Mouse (Mus musculus) lung, postnatal 14 days (tissue): ENCODE measurements around the gene Plcxd1.
A peak's percentile ranks its signal among the peaks of the same experiment; 100 is the strongest.
"Not testable (repeated sequence)": the region's sequence is repeated elsewhere in the genome, so short reads cannot be mapped to it uniquely, and the experiment has no call there.

ENCODE experiments used
- DNase-seq: peaks from one replicate; pipeline ENCODE4 v3.0.0; 2021

Gene Plcxd1

DNA sequence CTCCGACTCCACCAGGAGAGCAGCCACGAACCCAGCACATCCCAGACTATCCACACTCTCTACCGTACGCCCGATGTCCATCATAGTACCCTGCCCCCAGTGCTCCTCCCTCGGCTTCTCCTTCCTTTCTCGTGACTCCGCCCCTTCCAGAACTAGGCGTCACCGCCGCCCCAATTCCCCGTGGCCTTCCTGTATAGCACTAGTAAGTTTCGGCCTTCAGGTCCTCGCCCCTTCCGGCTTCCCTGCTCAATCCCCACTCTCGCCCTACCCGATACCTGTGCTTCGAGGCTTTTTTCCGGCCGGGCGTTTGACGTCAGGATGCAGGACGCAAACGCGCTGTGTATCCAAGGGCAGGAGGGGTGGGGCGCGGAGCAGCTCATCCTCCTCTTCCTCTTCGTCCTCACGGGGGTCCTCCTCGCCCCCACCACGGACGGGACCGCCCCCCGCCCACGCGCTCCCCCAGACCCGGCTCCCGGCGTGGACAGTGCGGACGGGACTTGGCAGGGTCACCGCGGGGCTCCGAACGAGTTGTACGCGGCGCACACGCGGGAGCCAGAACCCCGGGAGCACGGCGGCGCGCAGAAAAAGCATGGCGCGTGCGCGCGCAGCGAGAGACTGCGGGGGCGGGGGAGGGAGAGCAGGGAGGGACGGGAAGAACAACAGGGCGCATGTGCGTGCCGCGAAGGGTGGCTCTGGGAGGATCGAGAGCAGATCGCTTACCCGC lies 8.0 kb downstream of the Plcxd1 start, which contains the start of gene Gtpbp6:
Gtpbp6 (minus strand) TSS at position 617 of the 724 bp plus-strand sequence.
- DNase-seq, result peak; percentile 97

DNA sequence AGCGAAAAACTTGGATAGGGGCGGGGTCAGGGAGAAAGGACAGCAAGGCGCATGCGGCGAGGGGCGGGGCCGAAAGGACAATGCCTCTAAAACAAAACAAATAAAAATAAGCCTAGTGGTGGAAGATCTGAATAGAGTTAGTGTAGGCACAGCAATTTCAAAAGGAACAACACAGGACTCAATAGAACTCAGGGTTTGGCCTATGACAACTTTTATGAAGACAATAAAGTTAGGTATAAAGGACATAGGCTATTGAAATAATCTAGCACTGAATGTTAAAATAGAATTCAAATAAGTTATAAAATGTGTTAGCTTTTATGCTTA lies 8.5 kb downstream of the Plcxd1 start:
- DNase-seq, result no peak

DNA sequence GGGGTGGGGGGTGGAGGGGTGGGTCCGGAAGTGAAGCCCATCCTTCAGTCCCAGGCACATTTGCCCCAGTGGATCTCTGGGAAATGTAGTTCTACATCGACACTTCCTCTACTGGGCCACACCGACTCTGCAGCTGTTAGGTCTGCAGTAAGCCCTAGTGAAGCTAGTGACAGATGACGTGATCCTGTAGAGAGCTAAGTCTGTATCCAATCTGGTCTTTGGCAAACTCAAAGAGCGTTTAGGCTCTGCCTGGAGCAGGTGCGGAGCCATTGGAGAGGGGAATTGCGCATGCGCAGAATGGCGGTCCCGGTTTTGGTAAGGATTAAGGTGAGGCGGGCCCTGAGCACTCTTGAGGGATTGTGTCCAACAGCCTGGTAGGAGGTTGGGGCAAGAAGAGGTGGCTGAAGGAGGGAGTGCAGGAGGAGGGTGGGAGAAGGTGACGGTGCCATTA lies 10.2 kb downstream of the Plcxd1 start, which contains the start of gene Zfp605:
Zfp605 (plus strand) TSS at position 102 of the 451 bp plus-strand sequence.
- peak; percentile 90 for DNase-seq

DNA sequence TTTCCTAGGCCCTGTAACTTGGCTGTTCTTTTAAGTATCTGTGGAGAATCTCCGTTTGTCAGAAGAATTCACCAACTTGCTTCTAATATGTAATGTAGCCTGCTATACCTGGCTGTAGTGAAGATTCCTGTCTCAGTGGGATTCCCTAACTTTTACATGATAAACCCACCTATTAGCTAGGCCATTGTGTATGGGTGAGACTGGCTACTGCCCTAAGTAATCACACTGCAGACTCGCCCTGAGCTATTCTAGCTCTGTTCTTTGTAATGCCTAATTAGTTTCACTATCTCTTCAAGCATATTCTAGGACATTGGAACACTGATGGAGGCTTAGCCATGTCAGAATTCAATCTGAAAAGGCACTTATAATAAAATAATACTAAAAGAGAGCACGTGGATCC lies 22.6 kb downstream of the Plcxd1 start:
- DNase-seq, result not testable (repeated sequence)

DNA sequence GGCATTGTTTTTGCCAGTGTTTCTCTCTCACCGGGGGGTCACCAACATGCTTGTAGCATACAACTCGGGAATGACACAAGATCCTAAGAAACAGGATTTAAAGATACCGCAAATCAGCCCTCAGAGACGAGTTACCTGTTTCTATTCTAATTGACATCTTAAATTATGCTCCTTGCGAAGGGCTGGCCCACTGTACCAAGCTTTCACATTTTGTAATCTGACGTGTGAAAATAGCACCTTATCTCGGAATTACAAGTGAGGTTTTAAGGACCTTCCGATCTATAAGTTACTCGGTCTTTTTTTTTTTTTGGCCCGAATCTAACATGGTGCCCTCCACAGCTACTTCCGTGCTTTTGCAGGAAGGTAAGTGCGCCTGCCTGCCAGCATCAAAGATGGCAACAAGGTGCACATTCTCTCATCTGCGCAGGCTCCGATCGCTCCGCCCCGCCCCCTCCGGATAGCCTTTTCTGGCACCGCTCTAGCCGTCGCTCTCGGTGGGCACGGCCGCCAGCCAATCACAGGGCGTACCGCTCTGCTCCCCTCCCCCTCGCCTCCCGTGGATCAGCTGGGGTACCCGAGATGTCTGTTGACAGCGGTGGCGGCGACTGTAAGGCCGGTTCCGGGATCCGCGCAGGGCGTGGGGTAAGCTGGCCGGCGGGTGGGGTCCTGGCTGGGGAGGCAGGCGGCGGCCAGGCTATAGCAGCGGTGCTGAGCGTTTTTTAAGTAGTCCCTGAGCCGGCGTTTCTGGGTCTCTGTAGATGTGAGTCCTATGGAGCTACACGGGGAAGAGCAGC lies 35.7 kb downstream of the Plcxd1 start, which contains the start of gene Chfr:
Chfr (plus strand) TSS at position 550 of the 794 bp plus-strand sequence.
- DNase-seq, result peak; percentile 99

DNA sequence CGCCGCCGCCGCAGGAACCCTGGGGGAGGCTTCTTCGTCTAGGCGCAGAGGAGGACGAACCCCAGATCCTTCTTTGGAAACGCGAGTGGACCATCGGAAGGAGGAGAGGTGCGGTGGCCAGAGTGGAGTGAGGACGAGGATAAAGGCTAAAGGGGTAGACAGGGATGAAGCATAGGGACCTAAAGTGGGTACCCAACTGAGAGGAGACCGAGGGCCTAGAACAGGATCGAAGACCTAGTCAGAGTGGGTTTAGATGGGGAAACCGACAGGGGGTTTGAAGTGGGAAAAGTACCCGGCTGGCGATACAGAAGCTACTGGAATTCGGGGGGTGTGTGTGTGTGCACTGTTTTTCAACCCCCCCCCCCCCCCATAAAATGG lies 36.3 kb downstream of the Plcxd1 start:
- DNase-seq, result no peak

DNA sequence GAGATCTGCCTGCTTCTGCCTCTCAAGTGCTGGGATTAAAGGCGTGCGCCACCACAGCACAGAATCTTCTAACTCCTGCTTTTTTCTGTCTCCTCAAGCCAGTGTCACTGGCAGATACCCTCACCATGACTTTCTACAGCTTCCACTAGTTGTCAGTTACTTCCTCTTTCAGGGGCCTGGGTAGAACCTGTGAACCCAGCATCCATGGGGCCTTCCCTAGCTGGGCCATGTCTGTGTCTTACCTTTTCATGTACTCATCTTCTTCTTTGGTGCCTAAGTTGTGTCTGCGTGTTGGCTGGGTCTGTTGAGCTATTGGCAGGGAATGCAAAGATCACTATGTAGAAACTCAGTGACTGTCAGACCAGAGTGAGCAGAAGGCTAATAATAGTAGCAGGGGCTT lies 38.0 kb downstream of the Plcxd1 start:
- DNase-seq, result no peak

DNA sequence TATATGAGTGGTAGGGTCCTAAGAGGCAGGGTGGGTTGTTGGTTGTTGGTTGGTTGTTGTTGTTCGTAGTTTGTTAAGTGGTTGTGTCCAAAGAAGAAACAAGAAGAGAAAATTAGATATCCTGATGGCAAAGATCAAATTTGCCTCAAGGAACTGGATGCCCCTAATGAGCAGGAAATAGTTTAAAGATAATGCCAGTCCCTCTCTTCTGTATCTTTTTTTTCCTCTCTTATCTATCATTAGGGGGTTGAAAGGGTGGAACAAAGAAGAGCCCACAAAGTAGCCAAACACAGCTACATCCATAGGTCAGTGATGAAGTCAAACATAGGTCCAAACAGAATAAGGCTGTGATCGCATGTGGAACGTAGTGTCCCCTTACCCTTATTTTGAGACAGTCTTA lies 39.6 kb downstream of the Plcxd1 start:
- DNase-seq, result no peak

DNA sequence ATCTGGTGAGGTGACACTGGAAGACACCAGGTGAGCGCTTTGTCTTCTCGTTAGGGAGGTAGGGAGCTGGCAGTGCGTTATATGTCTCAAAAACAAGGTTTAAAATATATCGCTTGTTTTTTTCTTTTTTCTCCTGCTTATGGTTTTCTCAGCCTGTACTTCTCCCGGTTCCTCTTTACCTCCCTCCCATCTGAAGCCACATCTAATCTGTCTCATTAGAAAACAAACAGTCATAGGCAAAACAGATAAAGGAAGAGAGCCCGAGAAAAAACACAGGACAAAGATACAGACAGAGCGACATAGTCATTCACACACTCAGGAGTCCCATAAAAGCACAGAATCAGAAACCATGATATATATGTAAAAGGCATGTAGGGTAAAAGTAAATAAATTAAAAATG lies 40.7 kb downstream of the Plcxd1 start:
- no peak for DNase-seq

DNA sequence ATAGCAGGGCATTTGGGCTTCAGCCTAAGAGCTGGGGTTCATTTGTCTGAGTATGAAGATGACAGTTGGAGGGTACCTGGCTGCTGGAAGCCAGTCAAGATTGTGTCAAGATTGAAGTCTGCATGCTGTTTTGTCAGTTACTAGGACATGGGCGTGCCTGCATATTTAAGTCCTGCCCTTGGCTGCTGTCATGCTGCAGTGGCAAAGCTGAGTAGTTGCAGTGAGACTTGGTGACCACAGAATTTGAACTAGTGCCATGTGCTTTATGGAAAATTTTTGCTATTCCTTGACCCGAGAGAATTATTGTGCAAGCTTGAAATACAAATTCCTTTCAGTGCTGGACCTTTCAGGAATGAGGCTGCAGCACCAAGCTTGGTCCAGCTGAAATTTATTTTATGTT lies 42.5 kb downstream of the Plcxd1 start:
- peak; percentile 19 for DNase-seq

DNA sequence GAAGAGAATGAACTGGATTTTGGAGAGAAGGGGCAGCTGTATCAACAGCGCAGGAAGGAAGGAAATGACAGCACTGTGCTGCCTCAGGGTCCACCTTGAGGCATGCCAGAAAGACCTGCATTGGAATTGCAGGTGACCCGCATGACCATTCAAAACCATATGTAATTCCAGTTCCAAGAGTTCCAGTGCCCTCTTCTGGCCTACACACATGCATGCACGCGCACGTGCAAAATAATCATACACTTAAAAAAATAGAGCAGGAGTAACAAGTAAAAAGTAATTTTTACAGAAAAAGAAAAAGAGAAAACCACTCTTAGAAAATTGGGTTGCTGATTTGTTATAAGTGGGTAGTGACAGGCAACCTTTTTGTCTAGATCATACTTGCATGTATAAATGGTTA lies 43.2 kb downstream of the Plcxd1 start:
- DNase-seq, result peak; percentile 7
